Mouse (Mus musculus): ENCODE data around the gene Xrcc5.

DNA sequence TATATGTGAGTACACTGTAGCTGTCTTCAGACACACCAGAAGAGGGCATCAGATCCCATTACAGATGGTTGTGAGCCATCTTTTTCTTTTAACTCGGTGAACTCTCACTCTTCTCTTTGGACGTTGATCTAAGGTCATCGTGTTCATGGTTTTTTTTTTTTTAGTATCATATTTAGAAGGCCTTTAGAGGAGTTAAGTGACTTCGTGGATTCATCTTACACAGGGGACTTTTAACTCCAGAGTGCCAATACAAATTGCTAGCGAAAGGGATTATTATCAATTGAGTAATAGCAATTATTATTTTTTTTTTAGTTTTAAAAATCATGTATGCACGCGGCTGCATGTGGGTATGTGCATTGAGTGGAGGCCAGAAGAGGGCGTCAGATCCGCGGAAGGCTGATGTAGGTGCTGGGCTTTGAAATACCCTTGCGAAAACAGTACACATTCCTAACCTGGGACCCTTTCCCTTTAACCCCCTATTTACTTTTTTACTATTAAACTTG is 491 bp upstream of the Xrcc5 start:
- peak; percentile 28 to 66 (median 53) for TF ChIP-seq CTCF (IDR thresholded peaks at IDR 0.05 in 2 of 3, conservative IDR thresholded peaks at IDR 0.05 in 1 of 3; ENCODE audit: control insufficient read depth in 1 of 3, insufficient read depth in 1 of 3, low read depth in 2 of 3, low read length in 3 of 3, poor library complexity in 1 of 3, severe bottlenecking in 1 of 3)
- TF ChIP-seq POLR2A (IDR thresholded peaks at IDR 0.05; ENCODE audit: control insufficient read depth in 1 of 2, insufficient read depth in 1 of 2, low read depth in 1 of 2, low read length in 2 of 2, poor library complexity in 1 of 2) = no peak
- TF ChIP-seq MAFK (IDR thresholded peaks at IDR 0.05; ENCODE audit: borderline replicate concordance, low read depth, low read length) = no peak
- TF ChIP-seq HCFC1 (IDR thresholded peaks at IDR 0.05; ENCODE audit: low read depth, low read length) = no peak
- no peak for TF ChIP-seq CHD2 (IDR thresholded peaks at IDR 0.05; ENCODE audit: low read length)
- no peak for TF ChIP-seq E2F4 (IDR thresholded peaks at IDR 0.05; ENCODE audit: borderline replicate concordance, low read depth, low read length)
- TF ChIP-seq EP300 (IDR thresholded peaks at IDR 0.05; ENCODE audit: low read depth in 1 of 2, low read length in 2 of 2) = no peak
- no peak for TF ChIP-seq ZMIZ1 (IDR thresholded peaks at IDR 0.05; ENCODE audit: low read depth, low read length)

All from MEL (cell line).